In genomic region chr1:43547644-43548043, GRCm38 (mm10) we compare ENCODE assay signal across 24 mouse cellular contexts.
DNase-seq lines count a peak whose midpoint lies in the region; ATAC-seq and TF ChIP-seq lines count a peak whose summit lies in the region.
"Had no signal": no experiment of that assay in that cellular context is flagged by ENCODE, and none has a peak within 500 bp of the region (broad histone marks: within the 10 kb centered on the region; RNA-seq: fewer than 3 reads in every experiment).

No protein-coding gene starts in this region.

- no peak overlapping the region for H3K9ac ChIP-seq in heart, embryonic 11.5 days (ENCODE audit: low read depth, low read length)
- H3K9ac ChIP-seq in MEL (ENCODE audit: control insufficient read depth, low read depth, low read length, poor library complexity, severe bottlenecking), result peak overlapping the region; percentile 1; the same call in 1 of the 2 replicates
- H3K9ac ChIP-seq in liver, postnatal 0 days (replicated peaks), result no peak overlapping the region; the same call in 1 of the 2 replicates
- H3K9ac ChIP-seq: forebrain, embryonic 15.5 days; hindbrain, embryonic 14.5 days had no signal

- TF ChIP-seq RAD21 in MEL (IDR thresholded peaks at IDR 0.05; ENCODE audit: low read depth, low read length), result no peak

- no peak for ATAC-seq in heart, embryonic 11.5 days (replicated peaks; ENCODE audit: insufficient number of reproducible peaks, low FRiP score, low TSS enrichment)
- peak; percentile 70 for ATAC-seq in liver, postnatal 0 days
- ATAC-seq: forebrain, embryonic 15.5 days had no signal

- no peaks in the 10 kb centered on the region for H3K9me3 ChIP-seq in heart, embryonic 11.5 days (replicated peaks; ENCODE audit: control insufficient read depth, low read length)
- H3K9me3 ChIP-seq in MEL (replicated peaks; ENCODE audit: insufficient read depth, low read length), result no peaks in the 10 kb centered on the region
- H3K9me3 ChIP-seq in liver, postnatal 0 days (ENCODE audit: low read length), result no peaks in the 10 kb centered on the region
- H3K9me3 ChIP-seq: forebrain, embryonic 15.5 days; limb, embryonic 10.5 days had no signal

- no peak overlapping the region for H3K27ac ChIP-seq in heart, embryonic 11.5 days (ENCODE audit: low read depth, low read length)
- peak overlapping the region; percentile 13 for H3K27ac ChIP-seq in MEL (ENCODE audit: control insufficient read depth, low read depth, low read length)
- no peak overlapping the region for H3K27ac ChIP-seq in liver, postnatal 0 days (ENCODE audit: low read depth)
- H3K27ac ChIP-seq: forebrain, embryonic 15.5 days; hindbrain, embryonic 14.5 days had no signal

- H3K36me3 ChIP-seq in heart, embryonic 11.5 days (ENCODE audit: control insufficient read depth, insufficient read depth, low read length), result no peaks in the 10 kb centered on the region
- H3K36me3 ChIP-seq in MEL (ENCODE audit: control insufficient read depth in 1 of 2, insufficient read depth in 2 of 2, low read length in 2 of 2), result peaks cover 0 to 14% of the 10 kb centered on the region in 2 experiments; a peak in 2 of 4 replicates
- H3K36me3 ChIP-seq in liver, postnatal 0 days (replicated peaks; ENCODE audit: insufficient read depth, low read length), result no peaks in the 10 kb centered on the region
- H3K36me3 ChIP-seq: forebrain, embryonic 15.5 days had no signal

- DNase-seq in heart, adult 11 months, result no peak
- DNase-seq in MEL (ENCODE audit: low read depth, low spot score) (peak; percentile 84), liver (peak; percentile 67)
- no peak for DNase-seq in liver, postnatal 0 days
- no peak for DNase-seq in right cerebral cortex, postnatal 25 days
- no peak for DNase-seq in T-cell, adult 2 months (ENCODE audit: low spot score)
- DNase-seq in adrenal gland, postnatal 4 days (ENCODE audit: low spot score in 2 of 2), result no peak
- DNase-seq: adrenal gland, adult 8-10 months; cerebellum, adult 11-12 months; cerebellum, postnatal 25 days; gastrocnemius, postnatal 14 days; heart, postnatal 14 days; kidney, adult 9 months; kidney, postnatal 25 days; lung, adult 18-20 months; retina, postnatal 1 day; right cerebral cortex, postnatal 4 days; thymus, postnatal 4 days had no signal

- no peaks in the 10 kb centered on the region for H3K27me3 ChIP-seq in heart, embryonic 11.5 days (ENCODE audit: control insufficient read depth, insufficient read depth, low read length)
- H3K27me3 ChIP-seq in MEL (ENCODE audit: control insufficient read depth in 1 of 2, insufficient read depth in 2 of 2, low read length in 2 of 2), result no peaks in the 10 kb centered on the region
- H3K27me3 ChIP-seq in liver, postnatal 0 days (ENCODE audit: insufficient read depth, low read length), result no peaks in the 10 kb centered on the region
- H3K27me3 ChIP-seq: CH12.LX; forebrain, embryonic 15.5 days had no signal

- no peak overlapping the region for H3K4me3 ChIP-seq in heart, embryonic 11.5 days (ENCODE audit: low read depth, low read length)
- no peak overlapping the region for H3K4me3 ChIP-seq in MEL (ENCODE audit: control insufficient read depth in 1 of 2, insufficient read depth in 1 of 2, low read depth in 2 of 2, low read length in 2 of 2)
- H3K4me3 ChIP-seq in liver, postnatal 0 days (ENCODE audit: low read depth, low read length), result no peak overlapping the region
- H3K4me3 ChIP-seq: forebrain, embryonic 15.5 days; limb, embryonic 10.5 days had no signal

- WGBS in heart, embryonic 11.5 days (ENCODE audit: insufficient replicate concordance), result 42% methylated on average over 2 of the region's 2 CpGs
- WGBS in liver, postnatal 0 days (ENCODE audit: insufficient replicate concordance), result 37% methylated on average over 2 of the region's 2 CpGs

- peak; percentile 92 for TF ChIP-seq EP300 in MEL (IDR thresholded peaks at IDR 0.05; ENCODE audit: low read depth in 1 of 2, low read length in 2 of 2)
- peak; percentile 82 for TF ChIP-seq EP300 in liver, postnatal 0 days (IDR thresholded peaks at IDR 0.05; ENCODE audit: low read depth)

- TF ChIP-seq CTCF in MEL (IDR thresholded peaks at IDR 0.05 in 2 of 3, conservative IDR thresholded peaks at IDR 0.05 in 1 of 3; ENCODE audit: control insufficient read depth in 1 of 3, insufficient read depth in 1 of 3, low read depth in 2 of 3, low read length in 3 of 3, poor library complexity in 1 of 3, severe bottlenecking in 1 of 3), result no peak
- TF ChIP-seq CTCF in liver, postnatal 0 days (IDR thresholded peaks at IDR 0.05; ENCODE audit: low read depth), result no peak

- TF ChIP-seq POLR2A in MEL (IDR thresholded peaks at IDR 0.05; ENCODE audit: control insufficient read depth in 1 of 2, insufficient read depth in 1 of 2, low read depth in 1 of 2, low read length in 2 of 2, poor library complexity in 1 of 2), result no peak

- peaks cover 16% of the 10 kb centered on the region for H3K4me1 ChIP-seq in heart, embryonic 11.5 days (ENCODE audit: control insufficient read depth, insufficient read depth, low read length)
- H3K4me1 ChIP-seq in MEL (ENCODE audit: control insufficient read depth in 1 of 2, insufficient read depth in 2 of 2, low read length in 2 of 2), result peaks cover 10 to 21% of the 10 kb centered on the region in 2 experiments
- H3K4me1 ChIP-seq in liver, postnatal 0 days (ENCODE audit: insufficient read depth), result peaks cover 7% of the 10 kb centered on the region; the same call in 1 of the 2 replicates

- no peaks in the 10 kb centered on the region for H3K79me2 ChIP-seq in MEL (ENCODE audit: control insufficient read depth, insufficient read depth, low read length, poor library complexity)

- peak overlapping the region; percentile 16; the same call in 1 of the 2 replicates for H3K4me2 ChIP-seq in heart, embryonic 11.5 days
- H3K4me2 ChIP-seq in liver, postnatal 0 days (ENCODE audit: low read depth, low read length), result peak overlapping the region; percentile 40
- H3K4me2 ChIP-seq: forebrain, embryonic 15.5 days; hindbrain, embryonic 14.5 days; midbrain, embryonic 11.5 days had no signal

TF ChIP-seq in MEL, 35 proteins besides CTCF, POLR2A, EP300 and RAD21:
- TF ChIP-seq RCOR1 (IDR thresholded peaks at IDR 0.05; ENCODE audit: low read depth, low read length) (peak; percentile 62; the same call in 1 of the 2 replicates), USF1 (IDR thresholded peaks at IDR 0.05; ENCODE audit: low read depth, low read length) (peak; percentile 56; the same call in 1 of the 2 replicates), SMC3 (IDR thresholded peaks at IDR 0.05; ENCODE audit: low read depth, low read length) (no peak), TAL1 (IDR thresholded peaks at IDR 0.05; ENCODE audit: low read length) (peak; percentile 86), SIN3A (IDR thresholded peaks at IDR 0.05; ENCODE audit: low read length) (peak; percentile 53; the same call in 1 of the 2 replicates), MXI1 (IDR thresholded peaks at IDR 0.05; ENCODE audit: low read depth, low read length) (no peak), MAFK (IDR thresholded peaks at IDR 0.05; ENCODE audit: borderline replicate concordance, low read depth, low read length) (no peak), TCF12 (IDR thresholded peaks at IDR 0.05; ENCODE audit: low read depth, low read length) (peak; percentile 86), MYC (IDR thresholded peaks at IDR 0.05; ENCODE audit: low read depth, low read length) (0 out of 2 replicates have a peak, but pooled peaks have one; percentile 42), TBP (IDR thresholded peaks at IDR 0.05; ENCODE audit: low read depth, low read length) (peak; percentile 51; the same call in 1 of the 2 replicates), GABPA (IDR thresholded peaks at IDR 0.05; ENCODE audit: low read depth, low read length) (no peak), GATA1 (IDR thresholded peaks at IDR 0.05; ENCODE audit: low read depth, low read length) (peak; percentile 96), ETS1 (IDR thresholded peaks at IDR 0.05; ENCODE audit: low read depth, low read length) (peak; percentile 71), HCFC1 (IDR thresholded peaks at IDR 0.05; ENCODE audit: low read depth, low read length) (0 out of 2 replicates have a peak, but pooled peaks have one; percentile 19), NRF1 (IDR thresholded peaks at IDR 0.05; ENCODE audit: insufficient read depth, low read depth, low read length, poor library complexity, severe bottlenecking) (no peak), BHLHE40 (IDR thresholded peaks at IDR 0.05; ENCODE audit: borderline replicate concordance, low read depth, low read length) (peak; percentile 89)

Comparison
In these comparisons a context has a peak if more than half of its experiments do, and no peak if none do; other contexts are left out.
1. DNase-seq: peak in MEL (single experiment) and liver (single experiment); none in heart, adult 11 months (single experiment), liver, postnatal 0 days (single experiment), right cerebral cortex, postnatal 25 days (single experiment), T-cell, adult 2 months (single experiment) and adrenal gland, postnatal 4 days (0 of 2).